Mouse (Mus musculus) layer of hippocampus, postnatal 25 days (tissue): Measurements from ENCODE around the gene Kat14. TPM values are rescaled to one million over a fixed set of nuclear protein-coding genes. Genes with fewer than 3 reads are reported as not detected.
"Not testable (repeated sequence)": the region's sequence is repeated elsewhere in the genome, so short reads cannot be mapped to it uniquely, and the experiment has no call there.

Experiments used
- DNase-seq, 2 experiments: peaks; one replicate each; pipeline ENCODE4 v3.0.0; 2022; ENCODE audit warnings: mixed read lengths in 2 of 2, low spot score in 1 of 2; ENCODE audit errors: extremely low spot score in 1 of 2
- total RNA-seq, 2 experiments: library from RNA; stranded (reverse); gene quantifications; 2 replicates each; pipeline ENCODE4 v1.2.3; 2021

Kat14 gene
- total RNA-seq, result 10 to 100 TPM; 30.9 to 31.4 TPM

DNA sequence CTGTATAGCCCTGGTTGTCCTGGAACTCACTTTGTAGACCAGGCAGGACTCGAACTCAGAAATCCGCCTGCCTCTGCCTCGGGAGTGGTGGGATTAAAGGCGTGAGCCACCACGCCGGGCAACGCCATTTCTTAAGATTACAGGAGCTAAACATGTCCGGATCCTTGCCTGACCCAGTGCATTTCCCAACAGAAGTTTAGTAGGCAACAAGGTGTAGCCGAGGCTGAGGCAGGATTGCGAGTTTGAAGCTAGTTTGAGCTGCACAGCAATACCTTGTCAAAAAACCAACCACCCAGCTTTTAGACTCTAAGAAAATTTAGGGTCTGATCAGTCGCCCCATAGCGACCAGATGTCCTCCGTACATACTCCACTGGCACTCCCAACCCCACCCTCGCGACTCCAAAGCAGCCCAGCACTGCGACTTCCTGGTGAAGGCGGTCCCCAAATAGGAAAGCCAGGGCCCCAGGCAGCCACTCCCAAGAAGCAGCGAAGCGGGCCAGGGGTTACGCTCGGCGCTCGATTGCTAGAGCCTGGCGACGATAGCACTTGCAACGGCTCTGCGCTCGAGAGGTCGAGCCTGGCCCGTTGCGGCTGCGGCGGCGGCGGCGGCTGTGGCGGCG, at the start of gene Kat14, which contains the start of gene Pet117:
Gene Kat14 (plus strand): TSS at position 584 of the 620 bp plus-strand sequence.
Gene Pet117 (plus strand): TSS at position 597 of the 620 bp plus-strand sequence.
- DNase-seq, result peak in 1 of 2 experiments; percentile 93

DNA sequence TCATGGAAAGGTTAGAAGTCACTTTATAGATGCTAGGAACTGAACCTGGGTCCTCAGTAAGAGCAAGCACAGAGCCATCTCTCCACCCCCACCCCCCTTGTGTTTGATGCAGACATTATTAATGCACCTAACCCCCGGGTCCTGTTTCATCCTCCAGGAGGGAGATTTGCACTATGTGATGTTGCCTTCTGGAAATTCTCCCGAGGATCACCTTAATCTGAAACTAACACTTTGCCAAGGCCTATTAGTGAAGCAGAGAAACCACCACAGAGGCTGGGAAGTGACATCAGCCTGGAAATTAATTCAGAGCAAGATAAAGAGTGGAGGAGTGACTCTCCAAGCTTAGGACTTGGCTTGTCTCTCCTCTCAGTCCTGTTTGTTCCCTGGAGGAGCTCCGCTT, 44.6 kb upstream of the Kat14 start:
- DNase-seq, result no peak

DNA sequence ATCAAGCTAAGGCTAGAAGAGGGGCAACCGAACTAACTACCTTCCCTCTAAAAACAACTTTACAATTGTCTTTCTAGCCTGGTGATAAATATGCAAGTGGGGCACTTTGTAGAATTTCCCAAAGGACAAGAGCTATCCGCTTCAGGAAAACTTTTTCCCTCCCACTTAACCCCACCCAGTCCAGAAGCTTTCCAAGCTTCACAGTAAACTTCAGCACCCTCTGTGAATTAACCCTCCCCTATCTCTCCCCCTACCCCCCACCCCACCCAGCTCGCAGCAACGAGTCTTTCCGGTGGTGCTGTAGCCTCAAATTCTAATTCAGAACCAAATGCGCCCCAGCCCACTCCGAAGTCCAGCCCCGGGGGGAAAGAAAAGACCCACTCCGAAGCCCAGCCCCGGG, 39.3 kb upstream of the Kat14 start:
- DNase-seq, result no peak

DNA sequence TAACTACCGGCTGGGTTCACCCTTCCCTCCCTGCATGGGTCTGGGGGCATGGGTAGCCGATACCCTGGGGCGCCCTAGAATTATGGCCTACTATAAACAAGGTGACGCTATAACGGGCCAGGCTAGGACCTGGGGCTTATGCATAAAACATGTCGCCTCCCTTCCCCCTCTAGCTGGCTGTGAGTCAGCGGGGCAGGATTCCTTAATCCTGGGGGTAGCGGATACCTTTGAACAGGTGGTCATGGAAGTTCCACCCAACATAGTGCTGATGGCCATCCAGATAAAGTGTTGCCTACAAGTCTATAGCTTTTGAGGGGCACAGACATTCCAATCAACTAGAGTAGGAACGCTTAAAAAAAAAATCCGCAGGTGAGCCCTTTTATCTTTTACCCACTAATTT, 38.8 kb upstream of the Kat14 start:
- no peak for DNase-seq

DNA sequence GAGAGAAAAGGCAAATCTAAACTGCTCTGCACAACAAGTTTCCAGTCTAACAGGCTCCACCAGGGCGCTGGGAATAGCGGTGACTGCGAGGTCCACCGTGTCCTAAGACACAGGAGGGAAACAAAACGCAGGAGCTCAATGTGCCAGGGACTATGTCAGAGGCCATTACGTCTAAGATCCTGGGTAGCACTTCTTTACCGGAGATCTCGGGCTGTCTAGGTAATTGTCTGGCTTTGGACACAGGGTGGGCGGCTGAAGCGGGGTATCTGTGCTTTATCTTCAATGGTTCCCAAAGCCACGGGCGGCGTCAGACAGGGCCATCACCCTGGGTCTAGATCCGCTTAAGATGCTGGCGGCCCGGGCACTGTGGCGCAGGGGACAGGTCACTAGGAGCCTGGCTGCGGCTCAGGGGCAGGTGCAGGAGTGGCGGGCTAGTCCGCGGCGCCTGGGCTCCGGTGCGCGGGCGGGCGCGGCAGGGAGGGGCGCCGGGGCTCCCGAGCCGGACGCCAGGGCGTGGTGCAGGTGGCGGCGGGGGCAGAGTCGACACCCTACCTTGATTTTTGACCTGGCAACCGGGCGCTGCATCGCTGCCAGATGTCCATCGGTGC, 38.3 kb upstream of the Kat14 start:
- no peak for DNase-seq

DNA sequence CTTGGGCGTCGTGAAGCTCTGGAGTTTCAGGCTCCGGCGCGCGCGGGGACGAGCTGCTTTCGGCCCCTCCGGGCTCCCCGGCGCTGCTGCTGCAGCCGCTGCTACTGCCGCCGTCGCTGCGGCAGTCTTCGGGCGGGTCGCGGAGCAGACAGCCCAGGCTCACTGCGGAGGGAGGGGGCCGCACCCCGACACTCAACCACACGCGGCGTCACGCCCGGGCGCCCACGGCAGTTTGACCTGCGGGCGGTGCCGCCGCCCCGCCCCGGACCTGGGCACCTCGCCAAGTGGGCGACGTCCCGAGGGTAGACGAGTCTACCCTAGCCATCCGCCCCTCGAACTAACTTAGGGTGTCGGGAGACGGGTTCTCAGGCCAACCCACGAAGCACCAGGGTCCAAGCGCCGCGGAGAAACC, 37.8 kb upstream of the Kat14 start:
- no peak for DNase-seq

DNA sequence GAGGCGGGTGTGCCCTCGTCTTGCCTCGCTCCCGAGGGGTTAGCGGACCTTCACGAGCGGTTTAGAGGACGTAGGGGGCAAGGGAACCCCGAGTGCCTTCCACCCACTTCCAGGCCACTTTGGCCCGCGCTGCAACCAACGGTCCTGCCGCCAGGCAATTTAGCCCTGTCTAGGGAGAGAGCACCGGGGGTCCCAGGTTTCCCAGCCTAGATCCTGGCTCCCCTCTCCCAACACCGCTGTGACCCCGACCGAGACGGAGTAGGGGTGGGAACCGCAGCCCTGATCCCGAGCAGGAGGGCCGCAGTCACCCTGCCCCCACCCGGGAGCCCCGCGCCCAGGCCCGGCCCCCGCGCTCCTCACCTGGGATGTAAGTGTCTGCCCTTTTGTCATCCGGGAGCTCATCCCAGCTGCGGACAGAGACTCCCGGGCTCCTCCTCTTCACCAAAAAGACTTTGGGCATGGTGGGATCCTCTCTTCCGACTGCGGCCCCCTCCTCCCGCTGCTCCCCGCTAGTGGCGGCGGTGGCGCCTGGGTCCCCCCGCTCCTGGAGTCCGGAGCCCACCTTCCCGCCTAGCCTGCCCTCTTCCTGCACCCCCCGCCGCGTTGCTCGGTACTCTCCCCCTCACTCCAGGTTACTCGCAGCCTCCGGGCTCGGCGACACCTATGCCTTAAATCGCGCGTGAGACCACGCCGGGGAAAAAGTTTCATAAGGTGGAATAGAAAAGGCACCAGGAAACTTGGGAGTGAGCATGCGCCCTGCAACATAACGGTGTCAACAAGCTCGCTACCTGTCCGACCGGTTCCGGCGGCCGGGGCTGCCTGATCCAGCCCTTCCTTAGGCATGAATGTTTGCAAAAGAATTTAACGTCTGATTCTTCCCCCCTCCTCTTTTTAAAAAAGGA, 37.1 kb upstream of the Kat14 start, which contains the start of gene Ovol2:
Gene Ovol2 (minus strand): TSS at position 746 of the 902 bp plus-strand sequence.
- no peak for DNase-seq

DNA sequence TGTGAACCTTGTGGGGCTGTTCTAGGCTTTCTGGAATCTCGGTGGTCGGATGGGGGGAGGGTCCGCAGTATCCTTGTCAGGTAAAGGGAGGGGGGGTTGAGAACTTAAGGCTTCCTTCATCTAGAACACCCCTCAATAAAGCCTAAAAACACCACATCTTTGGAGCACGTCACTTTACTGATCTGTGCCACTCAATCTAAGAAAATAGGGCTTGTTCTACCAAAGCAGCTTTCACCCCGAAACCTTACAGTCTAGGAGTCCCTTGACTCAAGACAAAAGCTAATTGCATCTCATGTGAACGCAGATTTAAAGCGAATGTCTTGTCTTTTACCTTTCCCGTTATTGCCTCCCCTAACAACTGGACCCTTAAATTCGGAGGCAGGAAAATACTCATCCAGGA, 36.3 kb upstream of the Kat14 start:
- no peak for DNase-seq

DNA sequence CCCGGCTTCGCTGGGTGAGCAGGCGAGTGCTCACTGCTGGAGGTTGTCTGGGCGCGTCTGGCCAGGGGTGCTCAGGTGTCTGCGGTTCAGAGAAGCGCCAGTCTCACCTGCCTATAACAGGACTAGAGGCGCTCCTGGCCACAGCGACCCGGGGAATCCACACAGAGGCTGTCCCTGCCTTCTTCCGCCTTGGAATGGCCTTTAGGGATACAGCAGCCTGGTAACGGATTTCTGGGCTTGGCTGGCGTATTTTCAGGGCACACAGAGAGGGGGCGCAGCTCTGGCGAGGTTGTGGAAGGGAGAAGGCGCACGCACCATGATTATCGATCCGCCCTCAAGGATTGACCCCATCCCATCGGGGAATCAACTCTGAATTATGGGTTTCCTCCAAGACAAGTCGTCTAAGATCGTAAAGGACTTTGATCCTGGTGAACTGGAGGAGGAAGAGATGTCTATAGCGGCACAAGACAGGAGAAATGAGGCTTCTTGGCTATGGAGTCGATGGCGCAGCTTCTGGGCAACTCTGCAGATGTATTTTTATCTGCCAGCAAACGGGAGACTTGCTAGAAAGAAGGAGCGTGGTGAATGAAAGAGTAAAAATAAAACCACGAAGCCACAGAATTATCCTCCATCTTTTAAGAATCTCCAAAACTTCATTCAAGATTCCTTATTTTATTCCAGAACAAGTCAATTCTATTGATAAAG, 35.5 kb upstream of the Kat14 start:
- DNase-seq, result peak in 1 of 2 experiments; percentile 13

DNA sequence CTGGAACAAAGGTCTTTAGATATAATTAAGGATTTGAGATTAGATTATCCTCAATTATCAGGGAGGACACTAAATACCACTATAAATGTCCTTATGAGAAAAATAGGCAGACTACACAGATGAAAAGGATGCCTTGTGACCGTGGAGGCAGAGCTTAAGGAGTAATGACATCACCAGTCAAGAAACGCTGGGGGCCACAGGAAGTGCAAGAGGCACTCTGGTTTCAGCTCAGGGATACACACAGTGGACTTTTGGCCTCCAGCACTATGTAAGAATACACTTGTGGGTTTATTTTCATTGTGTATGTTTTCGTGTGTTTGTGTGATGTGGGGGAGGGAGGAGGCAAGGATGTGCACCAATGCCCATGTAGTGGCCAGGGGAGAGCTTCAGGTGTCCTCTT, 31.6 kb upstream of the Kat14 start:
- no peak for DNase-seq

DNA sequence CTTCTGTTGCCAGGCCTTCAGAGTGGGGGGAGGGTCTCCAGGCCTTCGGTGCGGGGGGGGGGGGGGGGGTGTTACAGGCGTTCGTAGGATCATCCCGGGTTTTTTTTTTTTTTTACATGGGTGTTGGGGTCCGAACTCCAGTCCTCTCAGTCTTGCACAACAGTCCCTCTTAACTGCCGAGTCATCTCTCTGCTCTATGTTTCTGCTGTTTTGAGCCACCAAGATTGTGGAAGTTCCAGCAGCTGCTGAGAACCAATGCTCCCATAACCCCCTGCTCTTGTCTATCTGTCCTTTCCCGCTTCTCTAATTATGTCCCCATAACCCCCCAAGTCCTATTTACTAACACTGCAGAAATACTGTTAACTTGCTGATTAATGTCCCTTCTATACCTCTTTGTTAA, 31.1 kb upstream of the Kat14 start:
- no peak for DNase-seq

DNA sequence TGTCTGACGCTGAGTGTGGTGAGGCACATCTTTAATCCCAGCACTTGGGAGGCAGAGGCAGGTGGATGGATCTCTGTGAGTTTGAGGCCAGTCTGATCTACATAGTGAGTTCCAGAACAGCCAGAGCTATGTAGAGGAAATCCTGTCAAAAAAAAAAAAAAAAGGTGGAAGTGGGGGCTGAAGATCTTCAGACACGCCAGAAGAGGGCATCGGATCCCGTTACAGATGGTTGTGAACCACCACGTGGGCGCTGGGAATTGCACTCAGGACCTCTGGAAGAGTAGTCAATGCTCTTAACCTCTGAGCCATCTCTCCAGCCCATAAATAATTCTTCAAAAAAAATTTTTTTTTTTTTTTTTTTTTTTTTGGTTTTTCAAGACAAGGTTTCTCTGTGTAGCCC, 30.6 kb upstream of the Kat14 start:
- not testable (repeated sequence) for DNase-seq

DNA sequence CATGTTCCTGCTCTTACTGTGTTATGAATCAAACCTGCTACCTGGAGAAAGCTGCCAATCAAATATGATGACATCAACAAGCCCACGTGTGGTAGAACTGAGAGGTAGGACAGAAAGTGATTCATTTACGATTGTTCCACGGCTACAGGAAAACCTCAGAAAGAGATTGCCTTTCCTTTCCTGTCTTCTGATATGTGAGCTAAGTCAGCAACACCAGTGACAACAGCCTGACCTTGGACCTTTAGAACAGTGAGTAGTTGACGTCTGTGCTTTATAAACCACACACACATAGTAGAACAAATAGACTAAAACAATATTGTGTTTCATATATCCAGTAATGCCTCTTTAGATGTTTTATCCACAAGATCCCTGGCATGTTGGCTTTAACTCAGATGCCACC, 25.6 kb upstream of the Kat14 start:
- DNase-seq, result no peak

DNA sequence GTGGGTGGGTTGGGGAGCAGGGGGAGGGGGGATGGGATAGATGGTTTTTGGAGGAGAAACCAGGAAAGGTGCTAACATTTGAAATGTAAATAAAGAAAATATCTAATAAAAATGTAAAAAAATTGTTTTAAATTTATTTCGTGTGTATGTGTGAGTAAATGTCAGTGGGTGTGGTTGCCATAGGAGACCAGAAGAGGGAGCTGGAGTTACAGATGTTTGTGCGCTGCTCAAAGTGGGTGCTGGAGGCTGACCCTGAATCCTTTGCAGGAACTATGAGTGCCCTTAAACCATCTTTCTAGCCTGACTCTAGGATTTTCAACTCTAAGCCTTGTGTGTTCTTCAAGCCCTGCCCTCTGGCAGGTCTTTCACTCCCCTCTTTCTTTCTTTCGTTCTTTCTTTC, 20.3 kb upstream of the Kat14 start:
- DNase-seq, result no peak

DNA sequence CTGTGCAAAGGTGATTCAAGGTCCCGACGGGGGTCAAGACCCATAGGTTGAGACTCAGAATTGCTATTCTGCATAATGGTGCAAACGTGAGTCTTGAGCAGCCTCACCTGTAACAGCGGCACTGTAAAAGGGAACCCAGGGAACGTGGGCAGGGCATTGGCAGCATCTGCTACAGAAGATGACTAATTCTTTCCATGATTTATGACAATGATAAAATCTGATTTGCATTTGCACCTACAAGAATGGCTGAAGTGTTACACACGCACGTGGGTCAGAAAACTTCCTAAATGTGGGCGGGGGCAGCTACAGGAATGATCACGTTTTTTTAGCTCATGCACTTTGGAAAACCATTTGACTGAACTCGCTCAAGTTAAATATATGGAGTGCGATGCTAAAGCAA, 15.9 kb upstream of the Kat14 start:
- DNase-seq, result no peak

DNA sequence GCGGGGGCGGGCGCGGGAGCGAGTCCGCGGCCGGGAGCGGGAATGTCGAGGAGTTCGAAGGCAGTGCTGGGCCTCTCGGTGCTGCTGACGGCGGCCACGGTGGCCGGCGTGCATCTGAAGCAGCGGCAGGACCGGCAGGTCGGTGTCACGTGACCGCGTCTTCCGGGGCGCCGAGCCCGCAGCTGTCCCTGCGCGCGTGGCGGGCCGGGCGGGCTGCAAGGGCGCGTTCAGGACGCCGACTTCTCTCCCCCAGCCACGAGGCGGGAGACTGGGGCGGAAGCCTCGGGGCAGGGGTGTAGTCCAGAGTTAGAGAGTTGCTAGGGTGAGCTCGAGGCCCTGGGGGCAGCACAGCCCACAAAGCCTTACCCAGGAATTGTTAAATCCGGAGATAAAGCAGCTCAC, 238 bp downstream of the Kat14 start:
- DNase-seq, result peak; percentile 62 to 90

DNA sequence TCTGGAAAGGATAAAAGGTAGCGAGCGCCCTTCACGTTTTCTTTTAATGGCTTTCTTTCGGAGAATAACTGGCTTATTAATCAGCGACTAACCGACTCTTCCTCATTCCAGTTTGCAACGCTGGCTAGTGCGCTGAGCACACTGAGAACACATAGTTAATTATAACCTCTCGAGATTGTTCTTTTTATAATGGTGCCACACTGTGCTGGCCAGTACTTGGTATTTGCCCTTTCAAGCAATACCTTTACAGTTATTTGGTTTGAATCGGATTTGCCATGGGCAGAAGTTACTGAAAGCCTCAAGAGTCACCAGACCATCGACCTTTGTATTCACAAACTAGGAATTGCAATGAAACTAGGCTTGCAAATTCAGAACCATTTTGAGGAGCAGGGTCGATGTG, 728 bp downstream of the Kat14 start:
- no peak for DNase-seq

DNA sequence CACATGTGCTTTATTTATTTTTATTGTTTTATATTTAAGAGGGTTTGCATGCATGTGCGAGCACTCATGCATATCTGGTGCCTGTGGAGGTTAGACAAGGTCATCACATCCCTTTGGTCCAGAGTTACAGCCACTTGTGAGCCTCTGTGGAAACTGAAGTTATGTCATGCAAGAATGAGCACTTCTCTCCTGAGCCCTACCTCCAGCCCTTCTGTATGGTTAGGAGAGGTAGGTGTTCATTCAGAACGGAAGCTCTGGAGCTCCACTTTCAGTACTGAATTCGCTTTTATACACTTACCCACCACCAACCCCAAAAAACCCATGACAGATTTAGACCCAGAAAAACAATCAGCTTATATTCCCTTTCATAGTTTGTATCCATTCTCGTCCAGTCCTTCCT, 2.8 kb downstream of the Kat14 start:
- no peak for DNase-seq

DNA sequence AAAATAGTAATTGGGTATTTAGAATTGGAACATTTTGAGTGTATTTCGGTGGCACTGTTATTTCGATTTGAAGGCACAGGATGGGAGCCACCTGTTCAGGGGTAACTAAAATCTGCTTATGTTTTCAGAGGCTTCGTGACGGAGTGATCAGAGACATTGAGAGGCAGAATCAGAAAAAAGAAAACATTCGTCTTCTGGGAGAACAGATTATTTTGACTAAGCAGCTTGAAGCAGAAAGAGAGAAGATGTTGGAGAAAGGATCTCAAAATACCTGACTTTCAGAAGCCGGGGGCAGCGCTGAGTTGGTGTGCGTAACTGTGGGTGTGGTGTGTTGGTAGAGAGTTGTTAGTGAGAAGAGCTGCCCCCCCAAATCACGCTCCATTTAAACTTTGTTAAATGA, 4.3 kb downstream of the Kat14 start:
- no peak for DNase-seq

DNA sequence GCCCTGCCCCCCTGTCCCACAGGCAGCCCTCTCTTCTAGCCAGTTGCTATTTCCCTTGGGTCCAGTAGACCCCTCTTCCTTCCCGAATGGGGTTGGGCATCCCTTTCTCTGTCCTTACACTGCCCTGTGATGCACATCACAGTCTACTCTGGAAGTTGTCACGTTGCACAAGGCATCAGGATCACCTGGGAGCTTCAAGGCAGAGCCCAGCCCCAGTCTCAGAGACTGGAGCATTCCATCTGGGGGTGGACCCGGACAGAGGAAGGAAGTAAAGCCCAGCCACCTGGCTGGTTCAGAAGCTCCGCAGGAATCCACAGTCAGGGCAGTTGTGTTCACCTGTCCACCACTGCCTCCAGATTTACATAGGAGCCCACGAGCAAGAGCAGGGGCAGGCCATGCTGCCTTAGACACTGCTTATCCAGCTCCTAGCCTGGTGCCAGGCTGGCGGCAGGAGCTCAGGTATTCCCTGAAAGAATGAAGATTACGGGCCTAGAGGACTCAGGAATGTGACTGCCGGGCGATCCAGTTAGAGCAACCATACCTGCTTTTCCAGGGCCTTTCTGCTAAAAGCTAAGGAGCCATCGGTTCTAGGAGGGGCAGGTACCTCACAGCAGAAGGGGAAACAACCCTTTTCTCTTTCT, 6.4 kb downstream of the Kat14 start:
- DNase-seq, result no peak
